In genomic region chr3:123585790-123586189, GRCm38 (mm10) we compare ENCODE assay signal across 20 mouse cellular contexts.
DNase-seq lines count a peak whose midpoint lies in the region; ATAC-seq and TF ChIP-seq lines count a peak whose summit lies in the region.
"Had no signal": no experiment of that assay in that cellular context is flagged by ENCODE, and none has a peak within 500 bp of the region (broad histone marks: within the 10 kb centered on the region; RNA-seq: fewer than 3 reads in every experiment).

No protein-coding gene starts in this region.

- no peak for ATAC-seq in forebrain, embryonic 15.5 days (replicated peaks)
- ATAC-seq: activated CD4-positive, CD25-positive, alpha-beta regulatory T cell, adult 4 months; CD4-positive, CD25-positive, alpha-beta regulatory T cell, adult 4 months; Patski had no signal

- H3K4me3 ChIP-seq in CH12.LX (replicated peaks in 1 of 3; ENCODE audit: low read depth in 2 of 3, low read length in 2 of 3, poor library complexity in 1 of 3), result no peak overlapping the region
- no peak overlapping the region for H3K4me3 ChIP-seq in MEL (ENCODE audit: control insufficient read depth in 1 of 2, insufficient read depth in 1 of 2, low read depth in 2 of 2, low read length in 2 of 2)
- H3K4me3 ChIP-seq in forebrain, embryonic 15.5 days, result no peak overlapping the region

- H3K9me3 ChIP-seq in CH12.LX (replicated peaks; ENCODE audit: low read length) (no peaks in the 10 kb centered on the region), MEL (replicated peaks; ENCODE audit: insufficient read depth, low read length) (no peaks in the 10 kb centered on the region)
- no peaks in the 10 kb centered on the region for H3K9me3 ChIP-seq in forebrain, embryonic 15.5 days

- H3K36me3 ChIP-seq in CH12.LX (replicated peaks in 1 of 2; ENCODE audit: control insufficient read depth in 1 of 2, insufficient read depth in 1 of 2, low read length in 1 of 2), result no peaks in the 10 kb centered on the region
- peaks cover 0 to 2% of the 10 kb centered on the region in 2 experiments; a peak in 1 of 4 replicates for H3K36me3 ChIP-seq in MEL (ENCODE audit: control insufficient read depth in 1 of 2, insufficient read depth in 2 of 2, low read length in 2 of 2)
- H3K36me3 ChIP-seq in forebrain, embryonic 15.5 days, result no peaks in the 10 kb centered on the region
- H3K36me3 ChIP-seq: G1E had no signal

- TF ChIP-seq CTCF in CH12.LX (conservative IDR thresholded peaks at IDR 0.05 in 1 of 2, IDR thresholded peaks at IDR 0.05 in 1 of 2; ENCODE audit: low read depth in 2 of 2, low read length in 2 of 2) (no peak), MEL (IDR thresholded peaks at IDR 0.05 in 2 of 3, conservative IDR thresholded peaks at IDR 0.05 in 1 of 3; ENCODE audit: control insufficient read depth in 1 of 3, insufficient read depth in 1 of 3, low read depth in 2 of 3, low read length in 3 of 3, poor library complexity in 1 of 3, severe bottlenecking in 1 of 3) (no peak)

- H3K79me2 ChIP-seq in CH12.LX (replicated peaks; ENCODE audit: control insufficient read depth, extremely low read depth, insufficient read depth, poor library complexity, severe bottlenecking) (no peaks in the 10 kb centered on the region), MEL (ENCODE audit: control insufficient read depth, insufficient read depth, low read length, poor library complexity) (no peaks in the 10 kb centered on the region)

- in situ Hi-C loops in CH12.LX (cut with MboI; ENCODE audit: low pct_ligation_motif_present, low pct_unique_long_range_greater_than_20kb, low sequenced_read_pairs), result no loop called here

- no peak overlapping the region; the same call in 1 of the 2 replicates for H3K4me2 ChIP-seq in CH12.LX (ENCODE audit: insufficient read depth, low read depth, poor library complexity, severe bottlenecking)
- no peak overlapping the region for H3K4me2 ChIP-seq in forebrain, embryonic 15.5 days (replicated peaks)

- TF ChIP-seq RAD21 in CH12.LX (IDR thresholded peaks at IDR 0.05; ENCODE audit: low read depth, low read length) (no peak), MEL (IDR thresholded peaks at IDR 0.05; ENCODE audit: low read depth, low read length) (no peak)

- H3K9ac ChIP-seq in CH12.LX (ENCODE audit: insufficient read depth, low read depth) (no peak overlapping the region), MEL (ENCODE audit: control insufficient read depth, low read depth, low read length, poor library complexity, severe bottlenecking) (no peak overlapping the region)
- no peak overlapping the region for H3K9ac ChIP-seq in forebrain, embryonic 15.5 days (replicated peaks)

- 92% methylated on average over 1 of the region's 1 CpGs for WGBS in forebrain, embryonic 15.5 days

- H3K4me1 ChIP-seq in CH12.LX (ENCODE audit: control insufficient read depth in 1 of 2, insufficient read depth in 2 of 2) (peaks cover 0 to 4% of the 10 kb centered on the region in 2 experiments; a peak in 1 of 4 replicates), MEL (ENCODE audit: control insufficient read depth in 1 of 2, insufficient read depth in 2 of 2, low read length in 2 of 2) (peaks cover 6 to 11% of the 10 kb centered on the region in 2 experiments)
- no peaks in the 10 kb centered on the region for H3K4me1 ChIP-seq in forebrain, embryonic 15.5 days

- DNase-seq in CH12.LX (ENCODE audit: extremely low read depth) (no peak), MEL (ENCODE audit: low read depth, low spot score) (no peak)
- no peak for DNase-seq in gastrocnemius, adult 8-10 months (ENCODE audit: low spot score in 2 of 2)
- DNase-seq: adrenal gland, adult 2 months; adrenal gland, adult 8-10 months; adrenal gland, postnatal 10 days; adrenal gland, postnatal 14 days; adrenal gland, postnatal 25 days; adrenal gland, postnatal 36 days; B cell, adult 2 months; cerebellum, adult 11 months; cerebellum, adult 11-12 months; cerebellum, adult 18-20 months; cerebellum, adult 2 months; cerebellum, adult 8-10 months had no signal

- H3K27me3 ChIP-seq in CH12.LX (replicated peaks), result no peaks in the 10 kb centered on the region
- H3K27me3 ChIP-seq in MEL (ENCODE audit: control insufficient read depth in 1 of 2, insufficient read depth in 2 of 2, low read length in 2 of 2), result no peaks in the 10 kb centered on the region
- H3K27me3 ChIP-seq in forebrain, embryonic 15.5 days, result no peaks in the 10 kb centered on the region
- H3K27me3 ChIP-seq: Patski had no signal

- TF ChIP-seq EP300 in CH12.LX (IDR thresholded peaks at IDR 0.05; ENCODE audit: low read length) (no peak), MEL (IDR thresholded peaks at IDR 0.05; ENCODE audit: low read depth in 1 of 2, low read length in 2 of 2) (no peak)

- TF ChIP-seq POLR2A in CH12.LX (IDR thresholded peaks at IDR 0.05; ENCODE audit: low read depth, low read length), result no peak
- TF ChIP-seq POLR2A in MEL (IDR thresholded peaks at IDR 0.05; ENCODE audit: control insufficient read depth in 1 of 2, insufficient read depth in 1 of 2, low read depth in 1 of 2, low read length in 2 of 2, poor library complexity in 1 of 2), result no peak

- H3K27ac ChIP-seq in CH12.LX (ENCODE audit: insufficient read depth, low read depth) (no peak overlapping the region), MEL (ENCODE audit: control insufficient read depth, low read depth, low read length) (no peak overlapping the region)
- no peak overlapping the region for H3K27ac ChIP-seq in forebrain, embryonic 15.5 days (replicated peaks)

- dilution Hi-C loops in CH12.LX (cut with MboI; ENCODE audit: extremely low pct_ligation_motif_present, extremely low pct_unique_long_range_greater_than_20kb, low sequenced_read_pairs), result no loop called here

TF ChIP-seq in CH12.LX, 34 proteins besides CTCF, POLR2A, EP300 and RAD21:
- TF ChIP-seq SMC3 (IDR thresholded peaks at IDR 0.05; ENCODE audit: low read depth, low read length) (no peak), ZNF384 (IDR thresholded peaks at IDR 0.05; ENCODE audit: low read depth, low read length) (peak; percentile 76), ETS1 (conservative IDR thresholded peaks at IDR 0.05; ENCODE audit: low read depth, low read length) (no peak), MAFK (IDR thresholded peaks at IDR 0.05; ENCODE audit: insufficient replicate concordance, low read length) (no peak), USF1 (IDR thresholded peaks at IDR 0.05; ENCODE audit: low read depth, low read length) (no peak), MYC (IDR thresholded peaks at IDR 0.05; ENCODE audit: low read depth, low read length) (no peak)

TF ChIP-seq in MEL, 35 proteins besides CTCF, POLR2A, EP300 and RAD21:
- TF ChIP-seq HCFC1 (IDR thresholded peaks at IDR 0.05; ENCODE audit: low read depth, low read length) (no peak), USF1 (IDR thresholded peaks at IDR 0.05; ENCODE audit: low read depth, low read length) (no peak), TCF12 (IDR thresholded peaks at IDR 0.05; ENCODE audit: low read depth, low read length) (no peak), MEF2A (IDR thresholded peaks at IDR 0.05; ENCODE audit: extremely low read depth, insufficient replicate concordance, low read depth, low read length, poor library complexity, severe bottlenecking) (no peak), ZNF384 (IDR thresholded peaks at IDR 0.05; ENCODE audit: low read depth, low read length) (peak; percentile 57; the same call in 1 of the 2 replicates)

Comparison
In these comparisons a context has a peak if more than half of its experiments do, and no peak if none do; other contexts are left out.
1. Of the 35 proteins assayed by ChIP-seq in both MEL and CH12.LX: peak only in MEL: none; only in CH12.LX: none; in both: ZNF384; in neither: 34.